Mouse (Mus musculus) A20 (cell line): Measurements from ENCODE around the gene Dlx2.
A peak's percentile ranks its signal among the peaks of the same experiment; 100 is the strongest.

Experiments
- DNase-seq: peaks from one replicate; pipeline ENCODE4 v3.0.0-alpha.2; 2011; ENCODE audit warnings: low read depth, low spot score

Dlx2 gene

GRCm38 (mm10) chr2:71546640-71547071, at the start of gene Dlx2:
Gene Dlx2, minus strand, starts transcription at chr2:71546754.
- DNase-seq, result peak; percentile 86

DNA sequence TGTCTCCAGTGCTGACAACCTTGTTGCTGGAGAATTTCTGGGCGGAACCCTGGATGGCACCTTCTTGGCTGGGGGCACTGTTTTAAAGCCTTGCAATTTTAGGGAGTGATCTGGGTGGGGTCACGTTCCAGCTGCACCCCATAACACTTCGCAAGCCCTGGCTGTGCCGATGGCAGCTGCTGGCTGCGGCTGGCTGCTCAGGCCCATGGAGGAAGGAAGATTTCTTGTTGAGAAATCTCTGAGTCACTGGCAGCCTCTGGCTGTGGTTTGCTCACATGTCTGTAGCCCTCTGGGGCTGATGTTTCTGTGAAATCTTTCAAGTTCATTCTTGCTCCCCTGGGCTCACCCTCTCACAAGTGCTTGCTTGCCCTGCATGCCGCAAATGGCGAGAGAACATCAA, 47.9 kb upstream of the Dlx2 start:
- DNase-seq, result no peak

DNA sequence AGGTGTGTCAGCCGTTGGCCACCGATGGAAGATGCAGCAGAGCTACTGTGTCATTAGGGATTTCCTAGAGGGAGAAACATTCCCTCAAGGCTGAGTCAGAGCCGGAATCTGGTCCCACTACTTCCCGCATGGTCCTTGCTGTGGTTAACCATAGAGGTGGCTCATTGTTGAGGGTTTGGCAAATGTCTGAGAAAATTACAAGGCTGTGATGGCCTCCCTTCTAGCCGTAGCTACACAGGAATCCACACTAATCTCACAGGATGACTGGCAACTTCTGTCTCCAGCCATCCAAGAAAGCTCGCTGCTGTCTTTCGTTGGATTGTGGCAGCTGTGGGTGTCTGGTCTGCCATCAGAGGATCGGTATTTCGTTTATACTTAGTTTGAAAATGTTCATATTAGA, 42.6 kb upstream of the Dlx2 start:
- no peak for DNase-seq

GRCm38 (mm10) chr2:71581488-71581887, 34.9 kb upstream of the Dlx2 start:
- no peak for DNase-seq

GRCm38 (mm10) chr2:71580632-71581466, 34.3 kb upstream of the Dlx2 start:
- DNase-seq, result peak; percentile 71

- DNase-seq, result no peak
Measured at GRCm38 (mm10) chr2:71577059-71577458, 30.5 kb upstream of the Dlx2 start.

DNA sequence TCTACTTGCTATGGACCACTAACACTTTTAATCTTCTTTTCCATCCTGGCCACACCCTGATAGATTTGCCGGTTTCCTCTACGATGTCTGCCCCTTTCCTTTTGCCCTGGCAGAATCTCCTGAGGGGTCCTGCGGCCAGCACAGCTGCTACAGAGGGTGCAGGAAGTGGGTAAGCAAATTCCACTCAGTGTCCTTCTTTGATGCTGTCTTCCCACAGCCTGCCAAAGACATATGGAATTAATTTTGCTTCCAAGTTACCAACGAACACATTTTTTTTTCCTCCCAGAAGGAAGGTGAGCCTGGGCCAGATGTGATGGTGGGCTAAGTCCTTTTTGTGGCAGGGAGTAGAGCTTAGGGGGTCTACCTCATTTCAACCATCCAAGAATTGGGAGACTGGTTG, 27.2 kb upstream of the Dlx2 start:
- no peak for DNase-seq

DNA sequence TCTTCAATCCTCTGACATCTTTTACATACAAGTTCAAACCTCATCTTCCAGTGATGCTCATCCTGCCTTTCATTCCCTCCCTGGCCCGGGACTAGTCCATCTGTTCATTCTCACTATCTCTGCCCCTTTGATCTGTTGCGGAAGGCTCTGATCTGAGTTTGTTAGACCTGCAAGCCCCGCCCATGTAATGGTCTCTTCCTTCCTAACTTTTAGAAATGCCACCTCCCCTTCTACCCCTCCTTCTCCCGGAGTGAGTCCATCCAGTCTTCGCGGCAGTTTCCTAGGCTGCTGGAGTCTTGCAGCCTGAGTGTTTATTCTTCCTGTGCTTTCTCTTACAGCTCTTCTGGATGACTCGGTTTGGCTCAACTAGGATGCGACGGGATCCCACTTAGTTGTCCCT, 19.9 kb upstream of the Dlx2 start:
- no peak for DNase-seq

GRCm38 (mm10) chr2:71556071-71556470, 9.5 kb upstream of the Dlx2 start:
- DNase-seq, result peak; percentile 27

GRCm38 (mm10) chr2:71551704-71552103, 5.2 kb upstream of the Dlx2 start:
- DNase-seq, result no peak

DNA sequence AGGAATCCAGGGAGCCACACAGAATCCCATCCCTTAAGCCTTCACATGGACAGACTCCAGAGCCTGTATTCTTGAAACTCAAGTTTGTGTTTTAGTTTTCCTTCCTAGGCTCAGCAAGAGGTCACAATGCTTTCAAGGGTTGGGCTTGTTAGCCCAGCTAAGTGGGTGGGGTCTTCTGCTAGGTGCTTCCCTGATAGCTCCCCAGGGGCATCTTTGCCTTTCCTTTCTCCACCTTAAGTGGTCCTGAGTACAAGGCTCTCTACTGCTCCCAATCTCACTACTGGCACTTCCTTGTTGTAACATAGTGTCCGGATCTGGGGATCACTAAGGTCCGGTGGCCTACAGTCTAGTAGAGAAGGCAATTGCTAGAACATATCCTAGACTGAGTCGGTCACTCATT, 3.8 kb upstream of the Dlx2 start:
- DNase-seq, result no peak

- DNase-seq, result peak; percentile 81
Measured at GRCm38 (mm10) chr2:71547829-71548228, 1.3 kb upstream of the Dlx2 start.

GRCm38 (mm10) chr2:71545882-71546639, 493 bp downstream of the Dlx2 start:
- DNase-seq, result no peak

GRCm38 (mm10) chr2:71545401-71545881, 1.1 kb downstream of the Dlx2 start:
- no peak for DNase-seq

DNA sequence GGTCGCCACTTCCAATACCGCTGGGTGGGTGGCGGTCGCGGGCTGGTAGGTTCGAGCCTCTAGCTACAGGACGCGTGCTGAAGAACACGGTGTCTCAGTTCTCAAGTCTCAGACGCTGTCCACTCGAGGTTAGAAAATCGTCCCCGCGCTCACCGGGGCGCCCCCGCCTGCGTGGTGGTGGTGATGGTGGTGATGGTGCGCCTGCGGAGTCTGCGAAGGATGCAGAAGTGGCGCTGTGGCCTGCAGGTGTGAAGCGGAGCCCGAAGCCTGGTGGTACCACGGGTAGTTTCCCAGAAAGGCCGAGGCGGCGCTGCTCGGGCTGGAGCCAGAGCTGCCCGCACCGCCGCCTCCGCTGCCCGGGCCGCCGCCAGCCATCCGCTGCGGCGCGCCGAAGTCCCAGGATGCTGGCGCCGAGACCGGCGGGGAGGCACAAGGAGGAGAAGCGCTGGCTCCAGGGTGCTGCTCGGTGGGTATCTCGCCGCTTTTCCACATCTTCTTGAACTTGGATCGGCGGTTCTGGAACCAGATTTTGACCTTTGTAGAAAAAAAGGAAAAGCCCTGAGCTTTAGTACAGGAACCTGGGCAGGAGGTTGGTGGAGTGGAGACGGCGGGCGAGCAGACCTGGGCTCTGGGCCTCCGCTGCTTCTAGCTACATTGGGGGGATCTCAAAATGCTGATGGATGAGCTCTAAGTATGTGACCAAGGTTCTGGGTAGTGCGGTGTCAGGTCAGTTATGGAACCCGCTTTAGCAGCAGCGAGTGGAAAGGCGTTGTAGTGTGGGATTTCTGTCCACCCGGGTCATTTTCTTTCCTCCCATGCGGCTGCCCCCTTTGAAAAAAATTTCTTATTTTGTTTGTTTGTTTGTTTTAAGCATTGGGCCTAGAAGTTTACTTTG, 1.9 kb downstream of the Dlx2 start:
- no peak for DNase-seq

DNA sequence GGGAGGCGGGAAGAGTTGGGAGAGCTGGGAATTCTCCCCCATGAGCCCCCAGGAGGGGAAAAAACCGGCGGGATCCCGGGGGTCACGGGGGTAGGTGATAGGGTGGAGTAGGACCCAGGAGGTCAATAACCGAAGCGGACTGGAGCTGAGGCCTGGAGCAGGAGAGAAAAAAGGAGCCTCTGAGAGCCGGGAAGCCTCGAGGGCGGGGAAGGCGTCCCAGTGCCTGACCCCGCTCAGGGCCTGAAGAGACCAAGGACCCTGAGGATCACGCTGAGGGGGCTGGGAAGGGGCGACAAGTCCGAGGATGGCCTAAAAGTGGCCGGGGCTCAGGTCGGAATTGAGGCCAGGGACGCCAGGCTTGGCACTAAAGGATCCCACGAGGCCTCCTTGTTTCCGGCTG, 2.6 kb downstream of the Dlx2 start:
- no peak for DNase-seq

GRCm38 (mm10) chr2:71543531-71543930, 3.0 kb downstream of the Dlx2 start:
- no peak for DNase-seq

DNA sequence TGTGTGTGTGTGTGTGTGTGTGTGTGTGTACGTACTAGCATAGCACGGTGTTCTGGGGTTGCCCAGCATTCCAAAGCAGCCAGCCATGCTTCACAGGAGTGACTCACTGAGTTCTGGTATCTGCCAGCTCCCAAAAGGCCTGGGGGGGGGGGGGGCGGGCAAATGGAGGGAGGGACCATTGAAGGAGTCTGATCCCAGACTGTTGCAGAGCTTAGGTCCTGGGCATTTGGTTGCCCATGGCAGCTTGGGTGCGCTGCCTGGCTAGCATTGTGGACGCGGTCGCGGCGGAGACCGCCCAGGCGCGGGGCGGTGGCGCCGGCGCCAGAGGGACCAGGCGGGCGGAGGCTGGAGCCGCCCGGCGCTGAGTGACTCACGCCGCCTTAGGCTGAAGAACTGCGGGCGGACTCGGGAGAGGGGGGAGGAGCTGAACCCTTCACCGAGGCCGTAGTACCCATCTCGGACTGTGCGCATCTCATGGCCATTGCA, 3.7 kb downstream of the Dlx2 start:
- no peak for DNase-seq

DNA sequence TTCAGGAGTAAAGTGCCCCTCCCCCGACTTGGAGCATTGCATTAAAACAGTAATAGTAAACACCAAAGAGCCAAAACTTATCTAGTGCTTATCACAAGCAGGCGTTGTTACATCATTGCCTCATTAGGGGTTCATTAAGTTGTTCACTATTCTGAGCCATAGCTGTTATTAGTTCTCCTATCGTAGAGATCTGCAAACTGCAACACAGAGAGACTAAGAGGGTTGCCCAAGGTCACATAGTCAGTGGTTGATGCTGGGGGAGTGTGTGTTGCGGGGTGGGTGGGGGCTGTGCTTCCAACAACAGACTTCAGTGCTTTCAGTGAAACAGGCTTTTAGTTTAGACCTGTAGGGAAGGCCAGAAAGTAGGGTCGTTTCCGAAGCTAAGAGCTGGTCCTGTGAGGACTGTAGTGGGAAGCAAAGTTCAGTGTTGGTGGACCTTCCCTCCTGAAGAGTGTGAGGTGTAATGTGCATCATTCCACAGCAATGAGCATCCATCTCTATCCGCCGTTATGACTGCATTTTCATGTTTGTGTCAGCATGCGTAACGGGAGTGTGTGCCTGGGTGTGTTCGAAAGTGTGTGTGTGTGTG, 4.2 kb downstream of the Dlx2 start:
- no peak for DNase-seq

- DNase-seq, result no peak
Measured at GRCm38 (mm10) chr2:71541418-71542226, 4.9 kb downstream of the Dlx2 start.
